8 mouse cellular contexts compared by ENCODE assay signal in genomic region chr8:13756982-13757804, GRCm38 (mm10). TPM values are rescaled to one million over a fixed set of nuclear protein-coding genes. Genes with fewer than 3 reads are reported as not detected.
DNase-seq lines count a peak whose midpoint lies in the region; ATAC-seq and TF ChIP-seq lines count a peak whose summit lies in the region.

Cdc16 (plus strand) TSS chr8:13757676.

- ATAC-seq in forebrain, embryonic 16.5 days, result peak; percentile 98
- peak; percentile 96 for ATAC-seq in lung, embryonic 14.5 days (ENCODE audit: insufficient read depth)

- WGBS in forebrain, embryonic 16.5 days, result 9% methylated on average over 40 of the region's 40 CpGs
- WGBS in lung, embryonic 14.5 days, result 4% methylated on average over 40 of the region's 40 CpGs
- 8% methylated on average over 40 of the region's 40 CpGs for whole genome bisulfite sequencing in olfactory bulb, adult 2 months
- WGBS in thymus, adult 2 months, result 10% methylated on average over 40 of the region's 40 CpGs

- TF ChIP-seq POLR2A in olfactory bulb, adult 2 months (IDR thresholded peaks at IDR 0.05; ENCODE audit: insufficient read depth, low read depth, low read length), result peak; percentile 68
- peak; percentile 43; the same call in 1 of the 2 replicates for TF ChIP-seq POLR2A in thymus, adult 2 months (IDR thresholded peaks at IDR 0.05; ENCODE audit: control insufficient read depth, extremely low read depth, insufficient read depth, low read length, poor library complexity)

- peaks cover 2 to 4% of the 10 kb centered on the region in 2 experiments; a peak in 3 of 4 replicates for H3K4me1 ChIP-seq in ES-E14 (ENCODE audit: control insufficient read depth in 2 of 2, insufficient read depth in 2 of 2, low read length in 2 of 2, poor library complexity in 1 of 2)
- peaks cover 17% of the 10 kb centered on the region for H3K4me1 ChIP-seq in forebrain, embryonic 16.5 days (replicated peaks; ENCODE audit: control insufficient read depth, insufficient read depth, low read length)
- H3K4me1 ChIP-seq in lung, embryonic 14.5 days (ENCODE audit: insufficient read depth), result peaks cover 3% of the 10 kb centered on the region; the same call in 1 of the 2 replicates
- peaks cover 3% of the 10 kb centered on the region; the same call in 1 of the 2 replicates for H3K4me1 ChIP-seq in olfactory bulb, adult 2 months (ENCODE audit: control insufficient read depth, insufficient read depth, low read length)
- 0 out of 2 replicates have a peak, but pooled peaks cover 7% of the 10 kb centered on the region for H3K4me1 ChIP-seq in thymus, adult 2 months (replicated peaks; ENCODE audit: control insufficient read depth, insufficient read depth, low read length)

- DNase-seq in ES-E14 (ENCODE audit: low read depth, low spot score), result peak; percentile 88
- peak; percentile 86 for DNase-seq in cerebellum, adult 11-12 months
- peak; percentile 91 to 93 for DNase-seq in heart, postnatal 36 days
- peak; percentile 81 to 90 for DNase-seq in layer of hippocampus, adult 2 months (ENCODE audit: low spot score in 2 of 2)
- peak; percentile 96 for DNase-seq in lung, embryonic 14.5 days
- peak; percentile 91 for DNase-seq in thymus, adult 2 months

- H3K4me2 ChIP-seq in forebrain, embryonic 16.5 days (ENCODE audit: low read length), result peak within 1 kb of the TSS; percentile 64
- peak within 1 kb of the TSS; percentile 75 for H3K4me2 ChIP-seq in lung, embryonic 14.5 days

- TF ChIP-seq CTCF in layer of hippocampus, adult 2 months (conservative IDR thresholded peaks at IDR 0.05), result no peak
- TF ChIP-seq CTCF in lung, embryonic 14.5 days (IDR thresholded peaks at IDR 0.05; ENCODE audit: low read depth), result no peak
- TF ChIP-seq CTCF in olfactory bulb, adult 2 months (IDR thresholded peaks at IDR 0.05; ENCODE audit: insufficient read depth, low read depth, low read length), result no peak
- TF ChIP-seq CTCF in thymus, adult 2 months (IDR thresholded peaks at IDR 0.05; ENCODE audit: borderline replicate concordance, control insufficient read depth, extremely low read depth, insufficient read depth, low read length, poor library complexity), result no peak

- intact Hi-C loops in heart, postnatal 36 days (cut with DNase I), result no loop called here

- H3K27me3 ChIP-seq in forebrain, embryonic 16.5 days (replicated peaks; ENCODE audit: control insufficient read depth, insufficient read depth, low read length), result no peaks in the 10 kb centered on the region
- H3K27me3 ChIP-seq in lung, embryonic 14.5 days (ENCODE audit: insufficient read depth, low read length), result no peaks in the 10 kb centered on the region
- H3K27me3 ChIP-seq in thymus, adult 2 months (ENCODE audit: control insufficient read depth, insufficient read depth, low read length), result no peaks in the 10 kb centered on the region

- peak within 1 kb of the TSS; percentile 82 for H3K9ac ChIP-seq in ES-E14 (ENCODE audit: insufficient read depth, low read depth, low read length, poor library complexity, severe bottlenecking)
- H3K9ac ChIP-seq in forebrain, embryonic 16.5 days (replicated peaks; ENCODE audit: low read depth, low read length), result peak within 1 kb of the TSS; percentile 86
- H3K9ac ChIP-seq in lung, embryonic 14.5 days, result peak within 1 kb of the TSS; percentile 97

- no peak within 1 kb of the TSS for H3K27ac ChIP-seq in ES-E14 (ENCODE audit: insufficient read depth, low read depth, low read length, poor library complexity, severe bottlenecking)
- peak within 1 kb of the TSS; percentile 60 for H3K27ac ChIP-seq in forebrain, embryonic 16.5 days (ENCODE audit: low read length)
- H3K27ac ChIP-seq in layer of hippocampus, adult 2 months, result peak within 1 kb of the TSS; percentile 91
- H3K27ac ChIP-seq in lung, embryonic 14.5 days (ENCODE audit: low read depth), result peak within 1 kb of the TSS; percentile 92
- H3K27ac ChIP-seq in olfactory bulb, adult 2 months (ENCODE audit: insufficient read depth, low read depth, low read length), result peak within 1 kb of the TSS; percentile 43
- H3K27ac ChIP-seq in thymus, adult 2 months (ENCODE audit: control insufficient read depth, insufficient read depth, low read length), result peak within 1 kb of the TSS; percentile 23

- H3K36me3 ChIP-seq in ES-E14 (ENCODE audit: control insufficient read depth, insufficient read depth, low read length, poor library complexity, severe bottlenecking), result peaks cover 9% of the 10 kb centered on the region
- H3K36me3 ChIP-seq in forebrain, embryonic 16.5 days (ENCODE audit: control insufficient read depth, insufficient read depth), result peaks cover 5% of the 10 kb centered on the region; the same call in 1 of the 2 replicates
- peaks cover 27% of the 10 kb centered on the region for H3K36me3 ChIP-seq in lung, embryonic 14.5 days (ENCODE audit: insufficient read depth)
- peaks cover 10% of the 10 kb centered on the region for H3K36me3 ChIP-seq in thymus, adult 2 months (ENCODE audit: control insufficient read depth, insufficient read depth, low read length)

- H3K4me3 ChIP-seq in ES-E14 (ENCODE audit: insufficient read depth in 1 of 2, low read depth in 1 of 2, low read length in 2 of 2, poor library complexity in 1 of 2, severe bottlenecking in 1 of 2), result peak within 1 kb of the TSS; percentile 81 to 94
- H3K4me3 ChIP-seq in forebrain, embryonic 16.5 days (replicated peaks; ENCODE audit: low read length), result peak within 1 kb of the TSS; percentile 87
- H3K4me3 ChIP-seq in layer of hippocampus, adult 2 months, result peak within 1 kb of the TSS; percentile 84
- H3K4me3 ChIP-seq in lung, embryonic 14.5 days (ENCODE audit: low read depth, low read length), result peak within 1 kb of the TSS; percentile 99
- peak within 1 kb of the TSS; percentile 89 for H3K4me3 ChIP-seq in olfactory bulb, adult 2 months (ENCODE audit: insufficient read depth, low read depth, low read length)
- H3K4me3 ChIP-seq in thymus, adult 2 months (ENCODE audit: control insufficient read depth, insufficient read depth, low read length), result peak within 1 kb of the TSS; percentile 99

- in situ Hi-C loops in ES-E14 (cut with MboI; ENCODE audit: low sequenced_read_pairs in 2 of 2, unreplicated experiment in 2 of 2), result loop anchor here (10.0 to 25.0 kb wide), 2 partner anchors 202 to 345 kb away; partner anchors contain the start of gene Grk1 (in 1 of the 2)

- no peaks in the 10 kb centered on the region for H3K9me3 ChIP-seq in ES-E14 (ENCODE audit: control insufficient read depth, insufficient read depth, low read depth, low read length)
- no peaks in the 10 kb centered on the region for H3K9me3 ChIP-seq in forebrain, embryonic 16.5 days (ENCODE audit: control insufficient read depth, low read length)
- H3K9me3 ChIP-seq in lung, embryonic 14.5 days (ENCODE audit: low read depth, low read length), result no peaks in the 10 kb centered on the region; the same call in 1 of the 2 replicates

TF ChIP-seq in ES-E14, 5 proteins besides CTCF, POLR2A, EP300 and RAD21:
- peak; percentile 85 for TF ChIP-seq HCFC1 (IDR thresholded peaks at IDR 0.05; ENCODE audit: borderline replicate concordance, insufficient read depth, low read length)
- no peak for TF ChIP-seq ZNF384 (IDR thresholded peaks at IDR 0.05; ENCODE audit: low read depth, low read length)
- 0 out of 2 replicates have a peak, but pooled peaks have one; percentile 24 for TF ChIP-seq CHD2 (IDR thresholded peaks at IDR 0.05; ENCODE audit: low read depth, low read length)
- no peak for TF ChIP-seq ZC3H11A (IDR thresholded peaks at IDR 0.05; ENCODE audit: borderline replicate concordance, low read depth, low read length)
- TF ChIP-seq MAFK (IDR thresholded peaks at IDR 0.05; ENCODE audit: insufficient read depth, low read depth, low read length), result no peak

RNA-seq across cellular contexts. Expression of gene Cdc16, which starts in this region (rescaled TPM):
- 51.5 and 63.6 TPM in 2 replicates for total RNA-seq in ES-E14 (2012; rRNA removed)
- 172 and 192 TPM in 2 replicates for polyA plus RNA-seq in forebrain, embryonic 16.5 days (2015; fragmentation: Nextera tagmentation; extraction: Ambion mirVana)
- 10 to 100 TPM; 31.9 to 33.6 TPM for total RNA-seq in heart, postnatal 36 days (2021)
- total RNA-seq in layer of hippocampus, adult 2 months (2021), result 10 to 100 TPM; 54.3 to 58.2 TPM
- 260 and 265 TPM in 2 replicates for polyA plus RNA-seq in lung, embryonic 14.5 days (2014; fragmentation: Nextera tagmentation; extraction: Ambion mirVana)
- 201 TPM in 1 of 2 replicates, not detected in the other for polyA plus RNA-seq in olfactory bulb, adult 2 months (2012; ENCODE audit: insufficient read depth, insufficient read length, low replicate concordance, missing spikeins)
- 69.9 and 72.1 TPM in 2 replicates for polyA plus RNA-seq in thymus, adult 2 months (2012; rRNA removed)
